Mouse (Mus musculus) limb, embryonic 13.5 days (tissue): ENCODE results near the gene Blvrb. TPM values are rescaled to one million over a fixed set of nuclear protein-coding genes. Genes with fewer than 3 reads are reported as not detected.
A peak's percentile ranks its signal among the peaks of the same experiment; 100 is the strongest.

Experiments
- ATAC-seq: fragments of 200-750 bp; cut with Nextera tagmentation; 2 replicates; pipeline ENCODE4 v1.8.0; 2017; ENCODE audit warnings: low read depth, moderate number of reproducible peaks, moderate TSS enrichment; ENCODE audit not compliant: low FRiP score
- H3K27ac ChIP-seq: fragments of 300-500 bp; sonication (generic); 2 replicates; pipeline ENCODE4 v1.5.1; 2015; ENCODE audit warnings: inconsistent platforms, mild to moderate bottlenecking, moderate library complexity
- H3K27me3 ChIP-seq: fragments of 300-500 bp; sonication (generic); 2 replicates; pipeline ENCODE4 v1.6.1; 2015; ENCODE audit warnings: mild to moderate bottlenecking, inconsistent platforms
- H3K36me3 ChIP-seq: fragments of 300-500 bp; sonication (generic); 2 replicates; pipeline ENCODE4 v1.6.1; 2015; ENCODE audit warnings: inconsistent platforms, mild to moderate bottlenecking, moderate library complexity
- H3K4me1 ChIP-seq: fragments of 300-500 bp; sonication (generic); 2 replicates; pipeline ENCODE4 v1.6.1; 2015; ENCODE audit warnings: inconsistent platforms
- H3K4me2 ChIP-seq: fragments of 300-500 bp; sonication (generic); replicated peaks from 2 replicates; pipeline ENCODE4 v1.6.1; 2015; ENCODE audit warnings: inconsistent platforms, mild to moderate bottlenecking, moderate library complexity
- H3K4me3 ChIP-seq: fragments of 300-500 bp; sonication (generic); 2 replicates; pipeline ENCODE4 v1.5.1; 2015; ENCODE audit warnings: moderate library complexity, mild to moderate bottlenecking, inconsistent platforms
- H3K9ac ChIP-seq: fragments of 300-500 bp; sonication (generic); 2 replicates; pipeline ENCODE4 v1.6.1; 2015; ENCODE audit warnings: mild to moderate bottlenecking, inconsistent platforms
- H3K9me3 ChIP-seq: fragments of 300-500 bp; sonication (generic); 2 replicates; pipeline ENCODE4 v1.6.1; 2016; ENCODE audit warnings: inconsistent platforms
- WGBS: fragments of 180-500 bp; shearing (Covaris S2); methylation state at CpG from one replicate; pipeline ENCODE4 v1.1.7; 2015; 5-methylcytosine and 5-hydroxymethylcytosine counted together
- polyA plus RNA-seq: library from polyadenylated mRNA; unstranded; fragments of >200 nt; fragmentation: Nextera tagmentation; extraction: Ambion mirVana; gene quantifications from 2 replicates; pipeline ENCODE4 v1.2.1, GENCODE M21; 2015

The Blvrb gene
- polyA plus RNA-seq, 1 experiment from 2014 or later = 38.9 TPM

DNA sequence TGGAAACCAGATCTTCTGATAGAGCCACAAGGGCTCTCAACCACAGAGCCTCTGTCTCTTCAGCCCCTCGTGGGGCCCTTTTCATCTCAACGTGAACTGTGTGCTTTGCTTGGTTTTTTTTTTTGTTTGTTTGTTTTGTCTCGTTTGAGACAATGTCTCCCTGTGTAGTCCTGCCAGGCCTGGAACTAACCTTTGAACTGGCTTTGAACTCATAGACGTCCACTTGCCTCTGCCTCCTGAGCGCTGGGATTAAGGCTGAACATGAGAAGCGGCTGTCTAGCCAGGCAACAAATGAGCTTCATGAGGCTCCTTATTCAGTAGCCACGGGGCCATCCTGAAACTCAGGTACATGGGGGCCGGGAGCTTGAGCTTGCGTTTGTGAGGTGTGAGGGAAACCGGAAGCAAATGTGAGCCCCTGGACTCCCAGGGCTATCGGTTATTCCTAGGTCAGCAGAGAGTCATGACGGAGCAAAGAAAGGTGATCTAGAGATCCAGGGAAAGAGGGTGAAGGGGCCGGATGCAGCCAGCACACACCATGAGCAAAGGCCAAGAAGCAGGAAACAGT is 4.5 kb downstream of the Blvrb start:
- Histone ChIP-seq H3K27me3 (peaks cover 2% of the 10 kb centered on the region), H3K4me3 (no peak overlapping the region), H3K4me1 (peaks cover 8% of the 10 kb centered on the region), H3K36me3 (no peaks in the 10 kb centered on the region), H3K9me3 (no peaks in the 10 kb centered on the region), H3K4me2 (no peak overlapping the region), H3K9ac (no peak overlapping the region), H3K27ac (no peak overlapping the region)
- 55% methylated on average over 13 of the region's 13 CpGs for WGBS
- no peak for ATAC-seq

- Histone ChIP-seq H3K4me1 (no peaks in the 10 kb centered on the region), H3K4me2 (no peak overlapping the region), H3K4me3 (no peak overlapping the region), H3K36me3 (no peaks in the 10 kb centered on the region), H3K27ac (no peak overlapping the region), H3K27me3 (no peaks in the 10 kb centered on the region), H3K9me3 (no peaks in the 10 kb centered on the region), H3K9ac (no peak overlapping the region)
- 80% methylated on average over 10 of the region's 10 CpGs for WGBS
- no peak for ATAC-seq
Measured at GRCm38 (mm10) chr7:27454461-27455121, 6.8 kb downstream of the Blvrb start.

DNA sequence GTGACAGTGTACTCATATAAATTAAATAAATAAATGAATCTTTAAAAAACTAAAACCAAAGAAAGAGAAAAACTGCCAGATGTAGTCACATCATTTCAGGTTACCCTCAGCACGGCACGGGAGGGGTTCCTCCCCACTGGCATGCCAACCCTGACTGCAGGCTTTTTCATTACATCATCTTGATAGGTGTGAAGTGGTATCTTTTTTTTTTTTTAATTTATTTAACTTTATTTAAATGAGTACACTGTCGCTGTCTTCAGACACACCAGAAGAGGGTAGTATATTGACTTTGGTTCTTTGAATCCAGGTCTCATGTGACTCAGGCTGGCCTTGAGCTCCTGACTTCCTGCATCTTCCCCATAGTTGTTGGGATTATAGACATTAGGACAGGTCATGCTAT is 7.5 kb downstream of the Blvrb start:
- Histone ChIP-seq H3K4me3 (no peak overlapping the region), H3K27ac (no peak overlapping the region), H3K9ac (no peak overlapping the region), H3K4me1 (no peaks in the 10 kb centered on the region), H3K27me3 (no peaks in the 10 kb centered on the region), H3K36me3 (no peaks in the 10 kb centered on the region), H3K4me2 (no peak overlapping the region), H3K9me3 (no peaks in the 10 kb centered on the region)
- ATAC-seq = no peak
- 93% methylated on average over 3 of the region's 3 CpGs for WGBS

DNA sequence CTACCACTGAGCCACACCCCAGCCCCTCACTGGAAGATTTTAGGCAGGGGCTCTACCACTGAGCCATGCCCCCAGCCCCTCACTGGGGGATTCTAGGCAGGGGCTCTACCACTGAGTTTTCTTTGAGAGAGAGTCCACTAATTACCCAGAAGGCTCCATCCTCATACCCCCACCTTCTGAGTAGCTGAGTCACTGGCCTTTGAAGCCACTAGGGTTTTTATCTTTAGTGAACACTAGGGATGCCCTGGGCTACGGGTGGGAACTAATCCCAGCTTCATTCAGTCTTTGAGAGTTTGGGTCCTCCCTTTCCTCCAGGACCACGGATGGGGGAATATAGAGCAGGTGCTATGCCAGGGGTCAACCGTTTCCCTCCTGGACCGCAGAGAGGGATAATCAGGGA is 10.8 kb downstream of the Blvrb start:
- no peaks in the 10 kb centered on the region for H3K4me1 ChIP-seq
- H3K9ac ChIP-seq = no peak overlapping the region
- no peak for ATAC-seq
- H3K9me3 ChIP-seq = no peaks in the 10 kb centered on the region
- no peaks in the 10 kb centered on the region for H3K36me3 ChIP-seq
- H3K27ac ChIP-seq = no peak overlapping the region
- WGBS = 88% methylated on average over 4 of the region's 4 CpGs
- H3K27me3 ChIP-seq = no peaks in the 10 kb centered on the region
- H3K4me3 ChIP-seq = no peak overlapping the region
- no peak overlapping the region for H3K4me2 ChIP-seq

DNA sequence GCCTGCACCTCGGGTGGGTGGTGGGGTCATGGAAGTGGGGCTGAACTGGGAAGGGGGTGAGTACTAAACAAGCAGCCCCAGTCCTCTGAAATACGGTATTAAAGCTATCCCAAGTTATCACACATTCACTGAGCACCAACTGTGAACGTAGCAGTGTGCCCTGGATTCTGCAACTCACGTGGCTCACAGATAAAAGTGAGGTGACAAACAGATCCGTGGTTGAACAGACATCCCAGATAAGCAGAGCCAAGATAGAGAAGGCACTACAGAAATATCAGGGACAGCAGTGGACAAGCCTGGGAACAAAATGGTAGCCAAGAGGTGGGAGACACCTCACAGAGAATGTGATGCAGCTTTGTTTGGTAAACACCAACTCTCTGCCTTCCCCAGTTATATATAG is 11.9 kb downstream of the Blvrb start:
- Histone ChIP-seq H3K9ac (no peak overlapping the region), H3K4me1 (no peaks in the 10 kb centered on the region), H3K4me2 (no peak overlapping the region), H3K4me3 (no peak overlapping the region), H3K36me3 (no peaks in the 10 kb centered on the region), H3K27ac (no peak overlapping the region), H3K27me3 (no peaks in the 10 kb centered on the region), H3K9me3 (no peaks in the 10 kb centered on the region)
- WGBS = 93% methylated on average over 5 of the region's 5 CpGs
- ATAC-seq = no peak

GRCm38 (mm10) chr7:27460477-27460876 is 12.7 kb downstream of the Blvrb start:
- no peak overlapping the region for H3K27ac ChIP-seq
- H3K9me3 ChIP-seq = no peaks in the 10 kb centered on the region
- H3K27me3 ChIP-seq = no peaks in the 10 kb centered on the region
- H3K9ac ChIP-seq = no peak overlapping the region
- no peak overlapping the region for H3K4me3 ChIP-seq
- ATAC-seq = no peak
- H3K36me3 ChIP-seq = no peaks in the 10 kb centered on the region
- WGBS = 75% methylated on average over 6 of the region's 6 CpGs
- H3K4me2 ChIP-seq = no peak overlapping the region
- H3K4me1 ChIP-seq = no peaks in the 10 kb centered on the region

DNA sequence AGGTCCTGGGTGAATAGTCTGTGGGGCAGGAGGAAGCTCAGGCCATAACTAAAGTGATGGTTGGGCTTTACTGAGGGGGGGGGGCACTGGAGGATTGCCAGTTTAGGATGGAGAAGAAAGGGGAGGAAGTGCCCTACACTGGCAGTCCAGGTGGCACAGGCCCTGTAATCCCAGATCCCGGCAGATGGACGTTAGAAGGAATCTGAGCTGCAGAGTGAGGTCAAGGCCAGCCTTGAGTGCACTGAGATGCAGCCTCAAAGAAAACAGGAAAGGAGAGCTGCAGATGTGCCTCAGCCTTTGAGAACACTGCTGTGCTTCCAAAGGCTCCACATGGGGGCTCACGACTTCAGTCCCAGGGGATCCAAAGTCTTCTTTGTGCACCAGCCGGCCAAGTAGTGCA is 19.9 kb downstream of the Blvrb start:
- no peak for ATAC-seq
- WGBS = 27% methylated on average over 4 of the region's 4 CpGs
- no peaks in the 10 kb centered on the region for H3K9me3 ChIP-seq

GRCm38 (mm10) chr7:27471390-27472120 is 23.8 kb downstream of the Blvrb start:
- 91% methylated on average over 11 of the region's 11 CpGs for WGBS
- no peak overlapping the region for H3K4me3 ChIP-seq
- H3K9ac ChIP-seq = no peak overlapping the region
- H3K36me3 ChIP-seq = peaks cover 9% of the 10 kb centered on the region
- no peak overlapping the region for H3K27ac ChIP-seq
- H3K4me2 ChIP-seq = no peak overlapping the region
- H3K4me1 ChIP-seq = peaks cover 15% of the 10 kb centered on the region
- H3K27me3 ChIP-seq = no peaks in the 10 kb centered on the region
- no peaks in the 10 kb centered on the region for H3K9me3 ChIP-seq
- ATAC-seq = no peak

More for the DNA sequence above, 19.9 kb downstream of the Blvrb start:
- H3K9ac ChIP-seq = no peak overlapping the region
- no peaks in the 10 kb centered on the region for H3K36me3 ChIP-seq
- H3K4me3 ChIP-seq = no peak overlapping the region
- H3K4me2 ChIP-seq = no peak overlapping the region
- no peak overlapping the region for H3K27ac ChIP-seq
- H3K27me3 ChIP-seq = no peaks in the 10 kb centered on the region
- H3K4me1 ChIP-seq = peaks cover 4% of the 10 kb centered on the region; the same call in 1 of the 2 replicates

GRCm38 (mm10) chr7:27472596-27472995 is 24.8 kb downstream of the Blvrb start:
- Histone ChIP-seq H3K9me3 (no peaks in the 10 kb centered on the region), H3K9ac (no peak overlapping the region)
- 47% methylated on average over 7 of the region's 7 CpGs for WGBS

DNA sequence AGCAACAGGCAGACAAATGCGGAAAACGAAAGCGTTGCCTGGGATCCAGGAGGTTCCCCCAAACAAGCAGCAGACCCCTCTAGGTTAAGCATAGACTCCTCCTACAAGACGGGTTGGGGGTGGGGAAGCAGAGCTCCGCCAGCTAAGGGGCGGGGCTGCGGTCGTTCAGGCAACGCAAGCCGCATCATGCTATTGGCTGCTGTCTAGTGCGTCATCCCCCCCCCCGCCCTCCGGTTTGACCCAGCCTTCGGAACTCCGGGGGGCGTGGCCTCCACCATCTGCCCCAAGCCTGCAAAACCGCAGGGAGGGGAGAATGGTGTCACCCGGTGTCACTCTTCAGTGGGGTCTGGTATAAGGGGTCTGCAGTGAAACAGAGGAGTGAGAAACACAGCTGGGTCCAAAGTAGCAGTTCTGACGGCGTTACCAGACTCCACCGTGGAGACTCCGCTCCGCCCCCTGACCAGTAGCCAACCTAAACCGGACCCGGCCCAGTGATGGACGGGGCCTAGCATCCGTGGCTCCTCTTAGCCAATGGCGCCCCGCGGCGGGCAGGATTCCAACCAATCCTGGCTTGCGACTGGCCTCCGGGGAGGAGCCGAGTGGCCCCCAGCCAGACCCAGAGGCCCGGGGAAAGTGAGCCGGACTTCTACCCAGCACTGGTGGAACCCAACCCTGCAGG is 25.5 kb downstream of the Blvrb start, which contains the start of gene Sertad3:
TSS of gene Sertad3 (plus strand) at position 613 of the 679 bp plus-strand sequence.
- Histone ChIP-seq H3K4me1 (peaks cover 21% of the 10 kb centered on the region), H3K4me3 (peak within 1 kb of the TSS; percentile 76), H3K9me3 (no peaks in the 10 kb centered on the region), H3K27ac (peak within 1 kb of the TSS; percentile 94), H3K36me3 (peaks cover 19% of the 10 kb centered on the region), H3K9ac (peak within 1 kb of the TSS; percentile 79), H3K27me3 (no peaks in the 10 kb centered on the region), H3K4me2 (peak within 1 kb of the TSS; percentile 69)
- under 1% methylated on average over 36 of the region's 36 CpGs for WGBS
- peak; percentile 95 for ATAC-seq

More at GRCm38 (mm10) chr7:27472596-27472995, 24.8 kb downstream of the Blvrb start:
- Histone ChIP-seq H3K4me2 (peak overlapping the region; percentile 69), H3K4me3 (peak overlapping the region; percentile 76), H3K36me3 (peaks cover 14% of the 10 kb centered on the region), H3K4me1 (peaks cover 17% of the 10 kb centered on the region), H3K27ac (peak overlapping the region; percentile 16; the same call in 1 of the 2 replicates), H3K27me3 (no peaks in the 10 kb centered on the region)
- ATAC-seq = no peak

DNA sequence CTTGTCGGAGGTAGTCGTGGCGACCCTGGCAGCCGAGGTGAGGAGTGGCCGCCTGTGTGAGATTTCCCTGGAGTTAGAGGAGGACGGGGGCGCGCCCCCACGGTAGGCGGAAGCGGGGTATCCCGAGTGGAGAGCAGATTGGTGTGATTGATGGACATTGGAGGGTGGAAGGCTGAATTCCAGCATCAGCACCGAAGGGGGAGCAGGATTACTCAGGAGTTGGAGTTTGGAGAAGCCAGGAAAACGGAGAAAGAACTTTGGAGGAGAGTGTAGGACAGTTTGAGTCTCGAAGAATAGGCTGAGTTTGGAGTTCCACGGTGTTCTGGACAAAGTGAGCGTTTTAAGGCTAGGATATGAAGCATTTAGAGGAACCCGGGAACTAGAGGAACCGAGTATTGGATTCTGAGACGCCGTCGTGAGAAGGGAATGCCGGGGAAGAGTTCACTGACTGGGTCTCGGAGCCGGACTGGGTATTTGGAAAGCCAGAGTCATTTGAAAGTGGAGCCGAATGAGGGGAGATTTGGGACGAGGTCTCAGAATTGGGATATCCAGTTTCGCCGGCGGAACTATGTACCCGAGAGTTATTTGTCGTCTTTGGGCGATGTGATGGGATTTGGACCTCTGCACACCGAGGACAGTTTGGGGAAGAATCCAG is 26.2 kb downstream of the Blvrb start:
- WGBS = under 1% methylated on average over 34 of the region's 34 CpGs
- no peaks in the 10 kb centered on the region for H3K27me3 ChIP-seq
- no peak for ATAC-seq
- peak overlapping the region; percentile 79 for H3K9ac ChIP-seq
- peak overlapping the region; percentile 76 for H3K4me3 ChIP-seq
- peaks cover 24% of the 10 kb centered on the region for H3K36me3 ChIP-seq
- peaks cover 21% of the 10 kb centered on the region for H3K4me1 ChIP-seq
- H3K9me3 ChIP-seq = no peaks in the 10 kb centered on the region
- H3K4me2 ChIP-seq = peak overlapping the region; percentile 69
- peak overlapping the region; percentile 94 for H3K27ac ChIP-seq
